Mouse (Mus musculus): ENCODE data around the gene Crtc2.
"Not testable (repeated sequence)": the region's sequence is repeated elsewhere in the genome, so short reads cannot be mapped to it uniquely, and the experiment has no call there.

Gene Crtc2

DNA sequence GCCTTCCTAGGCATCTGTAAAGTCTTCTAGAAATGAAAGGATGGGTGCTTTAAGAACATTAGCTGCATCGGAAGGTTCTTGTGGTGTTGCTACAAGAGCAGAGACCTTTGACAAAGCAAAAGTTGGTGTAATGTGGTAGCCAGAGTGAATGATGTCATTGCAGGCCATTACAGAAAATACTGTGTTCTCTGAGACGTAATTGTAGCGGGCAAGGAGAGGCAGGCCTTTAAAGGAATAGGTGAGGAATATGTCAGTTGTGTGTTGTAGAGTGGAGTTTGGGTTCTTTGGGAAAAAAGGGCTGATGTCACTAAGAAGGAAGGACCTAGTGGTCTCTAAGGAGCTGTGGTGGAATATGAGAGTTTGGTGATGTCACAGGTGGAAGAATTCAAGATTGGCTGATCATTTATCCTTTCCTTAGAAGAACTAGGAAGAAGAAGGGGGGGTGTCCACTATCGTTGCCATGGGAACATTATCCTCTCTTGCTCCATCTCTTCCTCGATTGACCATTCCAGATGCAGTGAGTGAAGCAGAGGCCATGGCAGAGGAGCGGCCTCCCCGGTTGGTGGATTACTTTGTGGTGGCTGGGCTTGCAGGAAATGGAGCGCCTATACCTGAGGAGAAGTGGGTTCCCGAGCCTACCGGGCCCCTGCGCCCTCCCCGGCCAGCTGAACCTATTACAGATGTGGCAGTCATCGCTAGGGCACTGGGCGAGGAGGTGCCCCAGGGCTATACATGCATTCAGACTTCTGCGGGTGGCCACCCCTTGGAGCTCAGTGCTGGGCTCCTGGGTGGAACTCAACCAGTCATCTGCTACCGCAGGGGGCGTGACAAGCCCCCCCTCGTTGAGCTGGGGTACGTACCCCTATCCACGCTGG lies 13.2 kb downstream of the Crtc2 start:
- no peak for DNase-seq (ENCODE audit: low spot score)

DNA sequence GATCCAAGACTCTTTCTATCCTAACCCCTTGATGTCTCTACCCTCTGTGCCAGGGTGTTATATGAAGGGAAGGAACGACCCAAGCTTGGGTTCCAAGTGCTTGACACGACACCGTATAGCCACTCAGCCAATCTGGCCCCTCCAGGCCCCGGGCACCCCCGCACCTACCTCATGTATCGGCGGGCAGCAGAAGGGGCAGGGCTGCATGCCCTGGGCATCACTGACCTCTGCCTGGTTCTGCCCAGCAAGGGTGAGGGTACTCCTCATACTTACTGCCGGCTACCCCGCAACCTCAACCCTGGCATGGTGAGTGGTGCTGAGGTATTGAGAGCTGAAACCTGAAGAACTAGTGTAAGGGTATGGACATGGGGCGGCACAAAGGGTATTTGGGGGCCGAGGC lies 14.2 kb downstream of the Crtc2 start:
- no peak for DNase-seq (ENCODE audit: low spot score)

DNA sequence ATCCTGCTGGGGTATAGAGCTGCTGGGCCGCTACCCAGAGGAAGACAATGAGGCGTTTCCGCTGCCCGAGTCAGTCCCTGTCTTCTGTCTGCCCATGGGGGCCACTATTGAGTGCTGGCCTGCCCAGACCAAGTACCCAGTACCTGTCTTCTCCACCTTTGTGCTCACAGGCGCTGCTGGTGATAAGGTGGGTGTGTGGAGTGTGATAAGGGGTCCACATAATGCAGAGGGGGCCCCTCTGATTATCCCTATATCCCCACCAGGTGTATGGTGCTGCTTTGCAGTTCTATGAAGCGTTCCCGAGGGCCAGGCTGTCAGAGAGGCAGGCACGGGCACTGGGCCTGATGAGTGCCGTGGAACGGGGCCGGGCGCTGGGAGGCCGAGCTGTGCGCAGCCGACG lies 15.0 kb downstream of the Crtc2 start:
- DNase-seq (ENCODE audit: low spot score) = no peak

DNA sequence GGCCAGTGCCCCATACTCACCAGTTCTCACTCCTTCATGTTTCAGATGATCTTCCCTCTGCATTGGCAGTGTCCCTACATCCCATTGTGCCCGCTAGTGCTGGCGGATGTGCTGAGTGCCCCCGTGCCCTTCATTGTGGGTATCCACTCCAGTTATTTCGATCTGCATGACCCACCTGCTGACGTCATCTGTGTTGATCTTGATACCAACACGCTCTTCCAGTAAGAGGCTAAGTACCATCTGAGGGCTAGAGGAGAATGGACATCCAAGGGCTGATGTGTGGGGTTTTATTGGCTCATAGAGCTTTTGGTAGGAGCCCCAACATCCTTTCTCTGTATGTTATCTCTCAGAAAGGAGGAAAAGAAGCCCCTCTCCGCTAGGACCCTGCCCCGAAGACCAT lies 16.8 kb downstream of the Crtc2 start:
- no peak for DNase-seq (ENCODE audit: low spot score)

DNA sequence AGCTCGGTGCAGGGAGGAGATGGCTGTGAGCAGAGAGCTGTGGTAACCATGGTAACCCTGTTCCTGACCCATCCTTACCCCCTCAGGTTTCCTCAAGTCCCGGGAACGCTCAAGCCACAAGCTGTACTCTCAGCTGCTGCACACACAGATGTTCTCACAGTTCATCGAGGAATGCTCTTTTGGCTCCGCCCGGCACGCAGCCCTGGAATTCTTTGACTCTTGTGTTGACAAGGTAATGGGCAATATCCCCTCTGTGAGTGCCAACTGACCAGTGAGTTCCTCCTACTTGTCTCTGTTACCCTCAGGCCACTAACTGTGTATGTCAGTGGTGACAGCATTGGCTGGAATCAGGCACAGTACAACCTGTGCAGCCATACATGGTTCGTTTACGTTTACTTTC lies 18.2 kb downstream of the Crtc2 start:
- DNase-seq (ENCODE audit: low spot score) = no peak

DNA sequence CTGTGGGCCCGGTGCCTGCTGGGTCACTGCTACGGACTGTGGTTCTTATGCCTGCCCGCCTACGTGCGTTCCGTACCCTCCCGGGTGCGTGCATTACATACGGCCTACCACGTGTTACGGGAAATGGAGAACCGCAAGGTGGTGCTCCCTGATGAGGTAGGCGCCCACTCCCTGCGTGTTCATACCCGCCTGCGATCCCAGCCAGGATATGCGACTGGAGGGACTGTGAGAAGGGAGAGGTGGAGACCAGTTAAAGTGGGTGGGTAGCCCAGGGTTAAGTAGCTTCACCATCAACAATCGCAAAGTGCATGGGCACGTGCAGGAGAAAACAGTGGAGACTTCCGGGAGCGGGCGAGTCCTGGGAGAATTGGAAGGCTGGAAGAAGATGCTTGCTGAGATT lies 19.9 kb downstream of the Crtc2 start:
- DNase-seq (ENCODE audit: low spot score) = no peak

DNA sequence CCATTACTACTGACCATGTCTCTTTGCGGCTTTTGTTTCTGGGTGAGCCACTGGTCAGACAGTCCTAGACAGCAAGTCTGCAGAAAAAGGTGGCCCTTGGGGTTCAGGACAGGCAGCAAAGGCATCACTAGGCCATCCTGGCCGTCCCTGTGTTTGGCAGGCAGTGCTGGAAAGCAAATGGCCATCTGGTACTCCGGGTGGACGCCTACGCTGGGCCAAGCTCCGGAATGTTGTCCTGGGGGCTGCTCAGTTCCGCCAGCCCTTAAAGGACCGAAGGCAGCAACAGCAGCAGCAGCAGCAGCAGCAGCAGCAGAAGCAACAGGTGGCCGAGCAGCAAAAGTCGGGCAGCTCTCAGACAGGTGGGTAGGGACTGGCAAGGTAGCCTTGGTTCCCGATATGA lies 21.3 kb downstream of the Crtc2 start:
- DNase-seq (ENCODE audit: low spot score) = no peak

DNA sequence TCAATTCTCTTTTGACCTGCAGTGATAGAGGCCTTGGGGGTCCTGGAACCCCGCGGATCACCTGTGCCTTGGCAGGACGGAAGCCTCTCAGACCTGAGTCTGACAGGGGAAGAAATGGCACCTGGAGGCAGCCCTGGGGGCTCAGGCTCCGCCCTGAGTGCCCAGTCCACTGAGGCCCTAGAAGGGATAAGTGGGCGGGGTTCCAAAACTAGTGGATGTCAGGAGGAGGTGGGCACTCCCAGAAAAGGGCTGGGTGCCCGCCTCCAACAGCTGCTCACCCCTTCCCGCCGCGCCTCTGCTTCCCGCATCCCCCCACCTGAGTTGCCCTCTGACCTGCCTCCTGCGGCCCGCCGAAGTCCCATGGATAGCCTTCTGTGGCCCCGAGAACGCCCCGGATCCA lies 22.9 kb downstream of the Crtc2 start:
- no peak for DNase-seq (ENCODE audit: low spot score)

DNA sequence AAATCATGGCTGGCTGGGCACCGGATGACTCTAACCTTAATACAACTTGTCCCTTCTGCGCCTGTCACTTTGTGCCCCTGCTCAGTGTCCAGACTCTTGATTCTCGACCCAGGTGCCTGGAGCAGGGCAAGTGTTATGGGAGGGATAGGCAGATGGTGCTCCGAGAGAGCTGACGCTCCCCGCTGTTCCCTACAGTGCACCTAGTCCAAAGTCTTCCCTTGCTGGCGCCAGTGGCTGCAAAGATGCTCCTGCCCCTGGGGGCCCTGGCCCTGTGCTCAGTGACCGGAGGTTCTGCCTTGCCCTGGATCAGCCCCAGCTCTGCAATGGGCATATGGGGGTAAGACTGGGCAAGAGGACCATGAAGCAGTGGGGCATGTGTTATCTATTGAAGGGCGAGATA lies 23.8 kb downstream of the Crtc2 start:
- DNase-seq (ENCODE audit: low spot score) = no peak

DNA sequence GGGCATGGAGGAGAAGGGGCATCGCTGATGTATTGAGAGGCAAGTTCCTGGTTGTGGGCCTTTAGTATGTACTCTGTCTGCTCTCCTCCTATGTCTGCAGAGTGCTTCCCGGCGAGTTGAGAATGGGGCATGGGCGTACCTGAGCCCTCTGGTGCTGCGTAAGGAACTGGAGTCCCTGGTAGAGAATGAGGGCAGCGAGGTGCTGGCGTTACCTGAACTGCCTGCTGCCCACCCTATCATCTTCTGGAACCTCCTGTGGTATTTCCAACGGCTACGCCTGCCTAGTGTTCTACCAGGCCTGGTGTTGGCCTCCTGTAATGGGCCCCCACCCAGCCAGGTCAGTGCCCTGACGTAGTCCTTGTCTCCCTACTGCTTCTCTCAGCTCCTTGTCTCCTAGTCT lies 24.2 kb downstream of the Crtc2 start:
- no peak for DNase-seq (ENCODE audit: low spot score)

DNA sequence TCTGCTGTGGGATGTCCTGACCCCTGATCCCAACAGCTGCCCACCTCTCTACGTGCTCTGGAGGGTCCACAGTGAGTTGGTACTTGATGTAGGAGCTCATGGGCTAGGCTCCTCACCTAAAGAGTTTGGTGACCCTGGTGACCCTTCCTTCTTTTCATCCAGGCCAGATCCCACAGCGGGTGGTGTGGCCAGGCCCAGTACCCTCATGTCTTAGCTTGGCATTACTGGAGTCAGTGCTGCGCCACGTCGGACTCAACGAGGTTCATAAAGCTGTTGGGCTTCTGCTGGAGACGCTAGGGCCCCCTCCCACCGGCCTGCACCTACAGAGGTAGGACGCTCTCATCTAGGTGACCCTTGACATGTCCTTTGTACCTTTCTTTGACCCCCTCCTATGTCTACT lies 25.3 kb downstream of the Crtc2 start:
- DNase-seq (ENCODE audit: low spot score) = no peak

DNA sequence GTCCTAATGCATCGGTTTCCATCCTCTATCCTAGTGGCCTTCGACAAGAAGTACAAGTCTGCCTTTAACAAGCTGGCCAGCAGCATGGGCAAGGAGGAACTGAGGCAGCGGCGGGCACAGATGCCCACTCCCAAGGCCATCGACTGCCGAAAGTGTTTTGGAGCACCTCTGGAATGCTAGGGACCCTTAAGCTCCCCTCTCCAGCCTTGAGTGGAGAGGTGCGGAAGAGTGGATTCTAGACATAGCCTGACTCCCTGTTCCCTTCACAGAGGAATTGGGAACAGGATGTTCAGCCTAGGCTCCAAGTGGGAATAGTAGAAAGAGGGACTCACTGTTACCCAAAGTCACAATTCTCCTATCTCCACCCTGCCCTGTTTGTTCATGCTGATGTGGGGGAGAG lies 25.8 kb downstream of the Crtc2 start:
- no peak for DNase-seq (ENCODE audit: low spot score)

DNA sequence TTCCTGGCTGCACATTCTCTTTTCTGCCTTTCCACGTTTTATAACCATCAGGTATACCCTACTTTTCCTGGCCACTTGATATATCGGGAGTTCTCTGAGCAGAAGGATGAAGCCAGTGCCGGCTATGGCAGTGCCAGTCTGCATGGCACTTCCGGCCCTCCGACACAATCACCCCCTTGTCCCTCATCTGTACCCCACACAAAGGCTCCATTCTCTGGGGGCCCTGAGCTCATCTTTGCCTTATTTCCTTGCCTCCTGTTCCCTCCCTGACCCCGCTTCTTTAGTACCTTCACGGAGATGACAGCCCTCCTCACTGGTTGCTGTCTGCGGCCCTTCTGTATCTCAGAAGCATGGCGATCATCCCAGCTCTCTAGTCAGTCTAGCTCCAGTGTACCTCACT lies 26.7 kb downstream of the Crtc2 start:
- no peak for DNase-seq (ENCODE audit: low spot score)

DNA sequence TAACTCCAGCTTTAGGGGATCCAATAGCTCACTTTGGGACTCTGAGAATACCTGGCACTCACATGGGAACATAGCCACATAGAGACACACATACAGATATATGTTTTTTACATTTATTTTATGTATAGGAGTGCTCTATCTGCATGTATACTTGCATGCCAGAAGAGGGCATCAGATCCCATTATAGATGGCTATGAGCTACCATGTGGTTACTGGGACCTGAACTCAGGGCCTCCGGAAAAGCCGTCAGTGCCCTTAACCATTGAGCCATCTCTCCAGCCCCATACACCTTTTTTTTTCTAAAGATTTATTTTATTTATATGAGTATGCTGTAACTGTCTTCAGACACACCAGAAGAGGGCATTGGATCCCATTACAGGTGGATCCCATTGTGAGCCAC lies 30.2 kb downstream of the Crtc2 start:
- no peak for DNase-seq (ENCODE audit: low spot score)

DNA sequence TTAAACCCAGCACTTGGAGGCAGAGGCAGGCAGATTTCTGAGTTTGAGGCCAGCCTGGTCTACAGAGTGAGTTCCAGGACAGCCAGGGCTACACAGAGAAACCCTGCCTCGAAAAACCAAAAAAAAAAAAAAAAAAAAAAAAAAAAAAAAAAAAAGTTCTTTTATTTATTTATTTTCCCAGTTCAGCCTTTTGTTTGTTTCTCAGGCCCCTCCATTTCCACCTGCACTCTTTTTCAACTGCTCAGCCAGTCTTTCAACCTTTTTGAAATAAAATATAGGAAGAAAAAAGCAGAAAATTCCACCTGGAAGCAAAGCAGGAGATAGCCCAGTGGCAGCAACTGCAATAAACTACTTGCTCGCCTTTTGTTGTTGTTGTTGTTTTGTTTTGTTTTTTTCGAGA lies 35.4 kb downstream of the Crtc2 start:
- DNase-seq (ENCODE audit: low spot score) = not testable (repeated sequence)

DNA sequence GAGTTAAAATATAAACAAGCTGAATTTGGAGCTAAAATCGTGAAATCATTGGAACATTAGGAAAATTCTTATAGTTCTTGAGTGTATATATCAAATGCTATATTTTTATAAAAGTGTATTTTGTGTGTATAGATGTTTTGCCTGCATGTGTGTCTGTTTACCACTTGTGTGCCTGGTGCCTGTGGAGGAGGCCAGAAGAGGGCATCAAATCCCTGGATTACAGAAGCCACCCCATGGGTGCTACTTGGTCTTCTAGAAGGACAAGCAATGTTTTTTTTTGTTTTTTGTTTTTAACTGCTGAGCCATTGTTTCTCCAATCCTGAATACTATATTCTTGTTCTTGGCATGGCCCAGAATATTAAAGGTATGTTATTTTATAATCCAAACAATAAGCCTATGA lies 36.6 kb downstream of the Crtc2 start:
- no peak for DNase-seq (ENCODE audit: low spot score)

DNA sequence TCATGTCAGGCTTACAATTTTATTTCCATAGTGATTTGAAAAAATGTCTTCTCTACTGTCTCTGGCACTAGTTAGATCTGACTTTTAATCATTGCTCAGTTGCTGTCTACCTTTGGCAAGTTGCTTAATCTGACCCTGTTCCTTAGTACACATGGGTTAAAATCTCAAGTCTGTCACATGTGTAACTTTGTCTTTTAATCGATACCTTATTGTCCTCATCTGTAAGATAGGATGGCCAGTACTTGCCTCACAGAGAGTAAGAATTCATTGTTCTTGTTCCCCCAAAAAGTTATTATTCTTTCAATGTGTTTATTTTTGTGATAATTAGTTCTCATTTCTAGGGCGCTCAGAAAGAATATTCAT lies 38.0 kb downstream of the Crtc2 start:
- no peak for DNase-seq (ENCODE audit: low spot score)

DNA sequence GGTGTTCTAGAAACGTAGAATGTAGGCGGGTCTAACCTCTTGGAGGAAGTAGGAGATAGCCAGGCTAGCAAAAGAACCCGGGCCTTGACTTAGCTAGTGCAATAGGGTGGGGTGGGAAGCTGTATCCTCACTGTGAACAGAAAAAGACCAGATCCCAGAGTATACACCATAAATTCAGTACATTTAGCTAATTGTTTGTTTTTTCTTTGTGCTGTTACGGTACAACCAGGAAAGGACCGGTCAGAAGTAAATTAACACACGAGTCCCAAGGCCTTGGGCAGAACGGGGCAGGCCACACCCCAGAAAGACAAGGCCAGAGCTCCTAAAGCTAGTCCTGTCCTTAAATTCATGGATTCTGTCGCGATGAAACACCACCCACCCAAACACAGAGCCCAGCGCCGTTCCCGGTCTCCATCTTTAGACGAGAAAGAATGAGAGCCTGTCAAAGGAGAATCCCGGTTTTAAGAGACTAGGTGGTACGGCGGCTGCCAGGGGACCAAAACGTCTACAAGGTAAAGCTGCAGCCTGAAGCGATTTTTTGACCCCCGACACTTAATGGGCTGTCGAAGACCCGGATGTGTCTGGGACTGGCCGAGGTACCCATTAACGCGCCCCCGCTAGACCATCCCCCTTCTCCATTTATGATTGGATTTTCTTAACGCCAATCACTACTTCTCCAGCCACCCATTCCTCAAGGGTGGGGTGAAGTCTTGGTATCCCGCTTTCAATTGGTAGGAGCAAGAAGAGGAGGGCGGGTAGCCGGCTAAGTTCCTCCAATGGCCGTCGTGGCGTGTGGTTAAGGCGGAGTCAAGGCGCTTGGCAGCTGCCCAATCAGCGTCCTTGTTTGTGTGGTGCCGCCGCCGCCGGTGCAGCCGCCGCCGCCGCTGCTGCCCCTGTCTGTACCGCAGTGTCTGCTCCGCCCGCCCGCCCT lies 38.6 kb downstream of the Crtc2 start, which contains the start of gene Gatad2b:
Gatad2b (plus strand) TSS at position 834 of the 931 bp plus-strand sequence.
- peak; percentile 99 for DNase-seq (ENCODE audit: low spot score)

DNA sequence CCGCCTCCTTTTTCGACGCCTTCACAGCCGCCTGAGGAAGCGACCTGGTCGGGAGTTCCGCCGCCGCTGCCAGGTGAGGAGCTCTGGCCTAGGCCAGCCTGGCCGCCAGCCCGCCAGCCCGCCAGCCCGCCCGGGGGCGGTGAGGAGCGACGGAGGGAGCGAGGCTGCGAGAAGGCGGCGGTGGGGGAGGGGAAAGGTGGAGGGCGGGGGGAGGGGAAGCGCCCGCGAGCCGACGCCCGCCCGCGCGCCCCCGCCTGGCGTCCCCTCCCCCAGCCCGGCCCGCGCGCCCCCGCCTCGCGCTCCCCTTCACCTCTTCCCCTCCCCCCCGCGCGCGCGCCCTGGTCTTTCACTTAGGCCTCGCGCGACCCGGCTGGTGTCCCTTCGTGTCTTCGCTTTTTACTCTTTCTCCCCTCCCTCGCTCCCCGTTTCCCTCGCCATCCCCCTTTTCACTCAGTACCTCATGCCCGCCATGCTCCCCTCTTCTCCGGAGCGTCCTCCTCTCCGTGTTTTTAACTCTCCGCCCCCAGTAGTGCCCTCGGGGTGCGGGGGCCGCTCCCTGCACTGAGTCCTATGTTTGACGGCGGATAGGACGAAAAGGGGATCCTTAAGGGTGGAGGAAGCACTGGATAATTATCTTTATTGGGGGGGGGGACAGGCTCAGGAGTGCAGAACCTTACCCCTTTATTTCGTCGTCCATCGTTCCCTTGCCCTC lies 39.5 kb downstream of the Crtc2 start:
- peak; percentile 82 for DNase-seq (ENCODE audit: low spot score)

DNA sequence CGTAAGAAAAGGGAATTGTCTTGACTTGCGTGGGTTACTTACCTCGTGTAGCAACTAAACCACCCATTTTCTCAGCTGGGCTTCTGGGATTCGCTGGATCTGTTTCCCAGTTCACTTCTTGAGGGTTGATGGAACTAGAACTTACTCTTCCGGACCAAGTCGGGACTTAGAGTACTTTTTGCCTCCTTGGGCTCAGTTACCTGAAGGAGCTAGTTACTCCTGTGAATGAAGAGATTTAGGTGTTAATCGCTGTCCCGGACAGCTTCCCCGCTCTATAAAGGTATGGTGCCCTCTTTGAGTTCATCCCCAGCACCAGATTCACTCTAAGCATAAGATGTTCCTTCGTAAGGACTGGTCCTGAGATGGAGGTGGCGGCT lies 40.1 kb downstream of the Crtc2 start:
- peak; percentile 14 for DNase-seq (ENCODE audit: low spot score)

DNA sequence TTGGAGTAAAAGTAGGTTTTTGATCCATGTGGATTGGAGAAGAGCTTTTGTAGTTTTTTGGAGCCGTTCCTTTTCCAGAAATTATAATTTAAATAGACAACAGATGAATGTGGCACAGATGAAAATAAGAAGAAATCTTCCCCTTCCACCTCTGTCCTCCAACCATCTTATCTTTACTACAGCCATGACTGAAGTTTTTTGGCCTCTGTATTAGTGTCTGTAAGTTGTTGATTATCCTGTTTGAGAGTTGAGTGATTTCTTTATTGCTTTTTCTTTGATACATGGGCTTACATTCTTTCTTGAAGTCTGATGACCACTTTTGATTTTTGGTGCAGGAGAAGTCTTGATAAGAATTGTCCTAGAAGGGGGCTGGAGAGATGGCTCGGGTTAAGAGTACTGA lies 40.7 kb downstream of the Crtc2 start:
- no peak for DNase-seq (ENCODE audit: low spot score)

DNA sequence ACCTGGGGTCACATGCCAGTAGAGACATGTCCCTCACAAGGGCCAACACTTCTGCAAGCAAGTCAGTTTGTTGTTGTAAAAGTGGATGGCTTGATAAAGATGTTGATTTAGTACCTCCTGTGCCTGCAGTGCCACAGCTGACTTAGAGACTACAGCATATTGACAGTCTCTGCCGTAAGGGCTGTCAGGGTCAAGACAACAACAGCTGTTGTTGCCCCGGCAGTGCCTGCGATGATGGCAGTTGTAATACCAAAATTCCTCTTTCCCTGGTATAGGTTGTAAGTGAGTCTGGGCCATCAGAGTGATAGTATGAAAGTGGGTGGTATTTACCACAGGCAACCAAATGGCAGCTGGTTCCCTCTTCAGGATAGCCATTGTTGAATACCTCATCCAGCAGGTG lies 51.8 kb downstream of the Crtc2 start:
- no peak for DNase-seq (ENCODE audit: low spot score)

DNA sequence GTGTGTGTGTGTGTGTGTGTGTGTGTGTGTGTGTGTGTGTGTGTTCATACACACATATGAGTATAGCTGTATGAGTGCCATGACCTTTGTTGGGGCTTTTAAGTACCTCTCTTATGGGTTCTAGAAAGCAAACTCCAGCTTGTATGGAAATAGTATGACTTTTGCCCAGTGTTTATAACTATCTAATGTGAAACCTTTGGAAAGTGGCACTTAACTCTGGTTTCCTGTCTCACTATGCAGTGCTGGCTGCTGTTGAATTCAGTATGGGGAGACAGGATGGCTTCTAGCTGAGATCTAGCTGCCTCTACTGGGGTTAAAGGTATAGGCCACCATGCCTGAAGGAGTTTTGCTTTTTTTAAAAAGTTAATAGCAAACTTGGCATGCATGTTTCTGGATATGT lies 55.6 kb downstream of the Crtc2 start:
- DNase-seq (ENCODE audit: low spot score) = no peak

Measured in embryo, embryonic 10 days (tissue).